Mouse (Mus musculus): ENCODE measurements around the gene Bcor. TPM values are rescaled to one million over a fixed set of nuclear protein-coding genes. Genes with fewer than 3 reads are reported as not detected.
A peak's percentile ranks its signal among the peaks of the same experiment; 100 is the strongest.

The Bcor gene
- polyA plus RNA-seq, 1 experiment from 2014 or later = 24.6 TPM

DNA sequence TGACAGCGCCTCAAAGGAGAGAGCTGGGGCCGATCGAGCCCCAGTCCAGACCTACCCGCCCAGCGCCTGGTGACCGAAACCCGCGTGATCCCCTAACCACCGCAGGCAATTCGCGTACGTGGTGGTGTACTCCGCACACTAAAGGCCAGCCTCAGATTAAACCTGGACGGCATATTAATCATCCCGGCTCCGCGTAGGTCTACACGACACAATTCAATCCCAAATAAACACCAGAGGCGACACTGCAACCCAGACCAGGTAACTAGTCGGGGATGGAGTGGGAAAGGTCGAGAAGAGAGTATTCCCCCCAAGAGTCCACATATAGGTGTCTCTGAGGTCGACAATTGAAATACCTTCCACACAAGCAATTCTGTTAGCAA lies 82.6 kb downstream of the Bcor start:
- no peaks in the 10 kb centered on the region for H3K9me3 ChIP-seq (ENCODE audit: control insufficient read depth, low read length)
- ATAC-seq (ENCODE audit: low FRiP score) = no peak; the same call in 1 of the 2 replicates
- no peak for DNase-seq (ENCODE audit: low spot score)
- H3K27ac ChIP-seq (ENCODE audit: low read depth, low read length) = peak overlapping the region; percentile 79
- peak overlapping the region; percentile 67 for H3K4me3 ChIP-seq (ENCODE audit: low read depth, low read length)
- 6% methylated on average over 22 of the region's 22 CpGs for WGBS
- peaks cover 61% of the 10 kb centered on the region for H3K27me3 ChIP-seq (ENCODE audit: control insufficient read depth, insufficient read depth, low read length)
- peaks cover 6% of the 10 kb centered on the region for H3K4me1 ChIP-seq (replicated peaks; ENCODE audit: control insufficient read depth, insufficient read depth, low read length)
- H3K36me3 ChIP-seq (ENCODE audit: control insufficient read depth, insufficient read depth, low read length) = no peaks in the 10 kb centered on the region
- peak overlapping the region; percentile 67; the same call in 1 of the 2 replicates for H3K9ac ChIP-seq (ENCODE audit: low read depth, low read length)
- peak overlapping the region; percentile 78 for H3K4me2 ChIP-seq (replicated peaks; ENCODE audit: low read depth, low read length)

DNA sequence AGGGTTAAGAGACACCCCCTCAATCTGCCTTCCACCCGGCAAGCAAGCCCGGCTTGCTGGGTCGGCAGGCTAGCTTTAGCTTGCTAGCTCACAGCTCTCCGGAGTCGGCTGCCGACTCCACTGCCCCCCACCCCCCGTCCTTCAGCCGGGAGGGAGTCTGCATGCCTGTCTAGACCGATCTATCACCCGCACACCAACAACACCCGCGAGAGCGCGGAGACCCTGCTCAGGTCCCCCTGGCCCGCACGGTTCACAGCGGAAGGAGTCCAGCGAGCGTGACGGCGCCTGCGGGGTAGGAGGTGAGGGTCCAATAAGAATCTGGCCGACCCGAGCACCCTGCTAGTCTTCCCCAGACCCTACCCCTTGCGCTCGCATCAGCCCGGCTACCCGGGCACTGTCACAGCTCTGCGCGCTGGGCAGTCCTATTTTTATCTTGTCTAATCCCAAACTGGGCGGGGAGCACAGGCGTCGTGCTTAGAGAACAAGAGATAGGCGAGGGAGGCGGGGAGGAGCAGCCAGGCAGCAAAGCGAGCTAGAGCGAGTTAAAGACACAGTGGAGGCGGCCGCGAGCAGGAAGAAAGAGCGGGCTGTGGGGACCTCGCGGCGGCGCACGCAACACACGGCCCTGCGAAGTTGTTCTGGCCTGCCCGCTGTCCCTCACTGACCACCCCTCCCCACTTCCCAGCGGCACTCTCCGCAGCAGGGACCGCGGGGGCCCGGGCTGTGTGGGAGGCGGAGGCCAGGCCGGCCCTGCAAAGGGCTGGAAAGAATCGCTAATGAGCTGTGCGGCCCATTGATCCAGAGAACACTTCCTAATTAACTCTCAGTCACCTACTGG lies 83.2 kb downstream of the Bcor start:
- WGBS = 2% methylated on average over 47 of the region's 58 CpGs
- H3K27ac ChIP-seq (ENCODE audit: low read depth, low read length) = peak overlapping the region; percentile 79
- H3K4me2 ChIP-seq (replicated peaks; ENCODE audit: low read depth, low read length) = peak overlapping the region; percentile 78
- ATAC-seq (ENCODE audit: low FRiP score) (peak; percentile 61), DNase-seq (ENCODE audit: low spot score) (peak; percentile 56)
- peak overlapping the region; percentile 67 for H3K4me3 ChIP-seq (ENCODE audit: low read depth, low read length)
- H3K9me3 ChIP-seq (ENCODE audit: control insufficient read depth, low read length) = no peaks in the 10 kb centered on the region
- peak overlapping the region; percentile 67 for H3K9ac ChIP-seq (ENCODE audit: low read depth, low read length)
- H3K4me1 ChIP-seq (replicated peaks; ENCODE audit: control insufficient read depth, insufficient read depth, low read length) = peaks cover 6% of the 10 kb centered on the region
- peaks cover 60% of the 10 kb centered on the region for H3K27me3 ChIP-seq (ENCODE audit: control insufficient read depth, insufficient read depth, low read length)
- no peaks in the 10 kb centered on the region for H3K36me3 ChIP-seq (ENCODE audit: control insufficient read depth, insufficient read depth, low read length)

DNA sequence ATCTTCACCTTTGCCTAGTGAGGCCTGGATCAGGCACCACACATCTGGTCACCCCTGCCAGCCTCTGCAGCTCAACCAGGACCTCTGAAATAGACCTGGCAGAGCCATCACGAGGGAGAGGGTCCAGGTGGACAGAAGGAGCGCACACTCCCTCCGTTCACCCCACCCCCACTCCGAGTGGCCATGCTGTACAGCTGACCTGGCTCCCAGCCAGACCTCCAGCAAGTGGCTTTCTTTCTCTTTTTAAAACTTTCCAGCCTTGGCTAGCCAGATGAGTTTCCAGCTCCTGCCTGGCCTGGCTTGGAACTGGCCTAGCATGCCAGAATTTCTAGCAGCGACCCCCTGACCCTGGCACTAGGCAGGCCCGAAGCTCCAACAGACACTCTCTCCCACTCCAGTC lies 87.4 kb downstream of the Bcor start:
- Histone ChIP-seq H3K4me1 (replicated peaks; ENCODE audit: control insufficient read depth, insufficient read depth, low read length) (peaks cover 8% of the 10 kb centered on the region), H3K4me2 (replicated peaks; ENCODE audit: low read depth, low read length) (no peak overlapping the region), H3K36me3 (ENCODE audit: control insufficient read depth, insufficient read depth, low read length) (no peaks in the 10 kb centered on the region), H3K9me3 (ENCODE audit: control insufficient read depth, low read length) (no peaks in the 10 kb centered on the region), H3K27ac (ENCODE audit: low read depth, low read length) (no peak overlapping the region), H3K4me3 (ENCODE audit: low read depth, low read length) (no peak overlapping the region), H3K9ac (ENCODE audit: low read depth, low read length) (no peak overlapping the region), H3K27me3 (ENCODE audit: control insufficient read depth, insufficient read depth, low read length) (peaks cover 45% of the 10 kb centered on the region)
- DNase-seq (ENCODE audit: low spot score) (no peak), ATAC-seq (ENCODE audit: low FRiP score) (no peak)
- 32% methylated on average over 6 of the region's 6 CpGs for WGBS

DNA sequence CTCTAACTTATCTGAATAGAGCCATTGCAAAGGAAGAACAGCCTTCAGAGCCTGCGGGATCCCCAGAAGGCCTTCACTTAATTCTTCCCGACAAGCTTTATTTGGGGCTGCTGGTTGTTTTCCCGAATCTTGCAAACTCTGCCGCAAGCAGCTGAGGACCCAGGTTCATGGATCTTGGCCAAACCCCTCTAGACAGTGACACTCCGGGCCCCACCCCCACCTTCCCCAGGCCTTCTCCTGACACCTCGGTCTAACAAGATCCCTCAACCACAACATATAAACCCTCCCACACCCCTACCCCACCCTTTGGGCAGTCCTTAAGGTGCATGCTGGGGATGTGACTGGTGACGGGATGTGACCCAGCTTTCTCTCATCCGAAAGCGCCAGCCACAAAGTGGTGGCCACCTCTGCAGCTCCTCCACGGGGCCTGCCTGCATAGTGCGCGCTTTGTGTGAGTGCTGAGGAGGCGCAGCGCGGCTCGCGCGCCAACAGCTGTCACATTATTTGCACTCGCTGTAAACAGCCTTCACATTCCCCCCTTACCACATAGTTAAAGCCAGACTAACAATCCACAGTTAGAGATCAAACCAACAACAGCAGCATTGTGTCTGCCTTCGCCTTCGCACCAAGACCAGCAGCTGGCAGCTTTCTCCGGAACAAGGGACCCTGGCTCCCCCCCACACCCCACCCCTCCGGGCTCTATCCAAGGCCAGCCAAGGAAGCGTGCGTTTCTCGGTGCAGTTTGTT lies 91.0 kb downstream of the Bcor start:
- Histone ChIP-seq H3K9ac (ENCODE audit: low read depth, low read length) (no peak overlapping the region), H3K4me2 (replicated peaks; ENCODE audit: low read depth, low read length) (peak overlapping the region; percentile 6), H3K4me1 (replicated peaks; ENCODE audit: control insufficient read depth, insufficient read depth, low read length) (peaks cover 8% of the 10 kb centered on the region), H3K4me3 (ENCODE audit: low read depth, low read length) (no peak overlapping the region), H3K27ac (ENCODE audit: low read depth, low read length) (peak overlapping the region; percentile 45; the same call in 1 of the 2 replicates), H3K9me3 (ENCODE audit: control insufficient read depth, low read length) (no peaks in the 10 kb centered on the region), H3K27me3 (ENCODE audit: control insufficient read depth, insufficient read depth, low read length) (peaks cover 36% of the 10 kb centered on the region), H3K36me3 (ENCODE audit: control insufficient read depth, insufficient read depth, low read length) (no peaks in the 10 kb centered on the region)
- 3% methylated on average over 26 of the region's 26 CpGs for WGBS
- ATAC-seq (ENCODE audit: low FRiP score) (peak; percentile 66), DNase-seq (ENCODE audit: low spot score) (peak; percentile 63)

DNA sequence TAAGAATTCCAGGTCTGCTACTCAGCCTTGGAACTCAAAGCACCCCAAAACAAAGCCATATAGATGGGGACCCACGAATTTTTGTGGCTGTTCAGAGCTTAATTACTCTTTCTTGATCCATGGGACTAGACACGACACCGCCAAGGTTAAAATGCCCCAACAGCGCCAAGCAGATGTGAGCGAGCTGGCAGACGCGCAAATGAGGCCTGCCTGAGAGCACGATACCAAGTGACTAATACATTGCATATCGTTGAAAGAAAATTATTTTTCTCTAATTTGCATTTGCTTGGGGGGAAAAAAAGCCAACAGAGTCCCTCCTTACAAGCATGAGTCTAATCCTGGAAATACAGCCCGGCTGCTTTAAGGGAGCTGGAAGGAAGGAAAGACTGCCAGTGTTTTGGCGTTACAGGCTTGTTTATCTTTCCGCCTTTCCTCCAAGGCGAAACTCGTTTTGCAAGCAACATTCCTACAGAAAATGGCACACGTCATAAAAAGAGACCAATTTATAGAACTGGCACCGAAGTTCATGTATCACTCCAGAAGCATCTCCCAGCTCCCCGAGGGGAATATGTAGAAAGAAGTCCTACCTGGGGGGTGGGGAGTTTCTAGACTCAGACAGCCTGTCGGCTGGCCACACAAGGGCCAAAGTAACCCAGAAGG lies 92.2 kb downstream of the Bcor start:
- 6% methylated on average over 18 of the region's 18 CpGs for WGBS
- Histone ChIP-seq H3K9ac (ENCODE audit: low read depth, low read length) (no peak overlapping the region), H3K27me3 (ENCODE audit: control insufficient read depth, insufficient read depth, low read length) (peaks cover 36% of the 10 kb centered on the region), H3K4me1 (replicated peaks; ENCODE audit: control insufficient read depth, insufficient read depth, low read length) (peaks cover 9% of the 10 kb centered on the region), H3K9me3 (ENCODE audit: control insufficient read depth, low read length) (no peaks in the 10 kb centered on the region), H3K4me3 (ENCODE audit: low read depth, low read length) (no peak overlapping the region), H3K27ac (ENCODE audit: low read depth, low read length) (no peak overlapping the region), H3K36me3 (ENCODE audit: control insufficient read depth, insufficient read depth, low read length) (no peaks in the 10 kb centered on the region), H3K4me2 (replicated peaks; ENCODE audit: low read depth, low read length) (no peak overlapping the region)
- ATAC-seq (ENCODE audit: low FRiP score) = no peak
- DNase-seq (ENCODE audit: low spot score) = peak; percentile 13

DNA sequence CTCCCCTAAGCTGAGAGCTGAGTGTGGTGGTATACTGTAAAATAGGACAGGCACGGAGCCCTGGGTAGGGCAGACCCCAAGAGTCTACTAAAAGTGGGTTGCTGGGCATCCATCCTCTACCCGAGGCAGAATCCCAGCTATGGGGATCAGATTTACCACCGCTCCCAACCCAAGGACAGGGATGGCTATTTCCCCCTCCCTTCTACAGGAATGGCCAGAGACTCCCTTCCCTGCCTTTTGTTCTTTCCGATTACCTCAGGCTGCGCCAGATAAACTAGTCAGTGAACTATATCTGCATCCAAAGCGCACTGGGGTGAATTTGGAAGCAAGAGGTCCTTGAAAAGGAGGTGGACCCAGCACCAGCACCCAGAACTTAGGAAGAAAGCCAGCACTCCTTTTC lies 93.1 kb downstream of the Bcor start:
- DNase-seq (ENCODE audit: low spot score) = peak; percentile 15
- H3K27ac ChIP-seq (ENCODE audit: low read depth, low read length) = no peak overlapping the region
- H3K27me3 ChIP-seq (ENCODE audit: control insufficient read depth, insufficient read depth, low read length) = peaks cover 38% of the 10 kb centered on the region
- no peaks in the 10 kb centered on the region for H3K9me3 ChIP-seq (ENCODE audit: control insufficient read depth, low read length)
- no peak overlapping the region for H3K4me3 ChIP-seq (ENCODE audit: low read depth, low read length)
- peak overlapping the region; percentile 37; the same call in 1 of the 2 replicates for H3K9ac ChIP-seq (ENCODE audit: low read depth, low read length)
- H3K36me3 ChIP-seq (ENCODE audit: control insufficient read depth, insufficient read depth, low read length) = no peaks in the 10 kb centered on the region
- ATAC-seq (ENCODE audit: low FRiP score) = no peak
- H3K4me2 ChIP-seq (replicated peaks; ENCODE audit: low read depth, low read length) = peak overlapping the region; percentile 25; the same call in 1 of the 2 replicates
- WGBS = 5% methylated on average over 6 of the region's 6 CpGs
- H3K4me1 ChIP-seq (replicated peaks; ENCODE audit: control insufficient read depth, insufficient read depth, low read length) = peaks cover 9% of the 10 kb centered on the region

DNA sequence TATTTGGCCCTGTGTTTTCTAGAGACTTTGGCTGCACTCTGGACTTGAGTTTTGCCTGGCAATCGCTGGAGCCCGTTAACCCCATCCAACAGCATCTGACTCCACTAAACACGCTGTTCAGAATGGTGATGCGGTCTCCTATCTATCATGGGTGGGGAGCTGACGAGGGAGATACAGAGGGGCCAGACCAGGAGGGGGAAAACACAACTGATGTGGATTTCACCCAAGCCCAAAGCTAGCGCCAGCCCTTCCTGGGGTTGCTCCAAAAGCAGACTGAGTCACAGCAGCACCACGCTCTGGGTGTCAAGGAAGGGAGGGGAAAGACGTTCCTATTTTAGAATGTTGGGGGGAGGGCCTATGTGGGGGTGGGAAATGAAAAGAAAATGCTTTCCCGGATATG lies 94.4 kb downstream of the Bcor start:
- Histone ChIP-seq H3K9ac (ENCODE audit: low read depth, low read length) (no peak overlapping the region), H3K4me3 (ENCODE audit: low read depth, low read length) (no peak overlapping the region), H3K27ac (ENCODE audit: low read depth, low read length) (no peak overlapping the region), H3K36me3 (ENCODE audit: control insufficient read depth, insufficient read depth, low read length) (no peaks in the 10 kb centered on the region), H3K27me3 (ENCODE audit: control insufficient read depth, insufficient read depth, low read length) (peaks cover 31% of the 10 kb centered on the region), H3K4me2 (replicated peaks; ENCODE audit: low read depth, low read length) (no peak overlapping the region), H3K4me1 (replicated peaks; ENCODE audit: control insufficient read depth, insufficient read depth, low read length) (peaks cover 9% of the 10 kb centered on the region), H3K9me3 (ENCODE audit: control insufficient read depth, low read length) (no peaks in the 10 kb centered on the region)
- ATAC-seq (ENCODE audit: low FRiP score) (no peak), DNase-seq (ENCODE audit: low spot score) (no peak)
- 48% methylated on average over 9 of the region's 9 CpGs for WGBS

DNA sequence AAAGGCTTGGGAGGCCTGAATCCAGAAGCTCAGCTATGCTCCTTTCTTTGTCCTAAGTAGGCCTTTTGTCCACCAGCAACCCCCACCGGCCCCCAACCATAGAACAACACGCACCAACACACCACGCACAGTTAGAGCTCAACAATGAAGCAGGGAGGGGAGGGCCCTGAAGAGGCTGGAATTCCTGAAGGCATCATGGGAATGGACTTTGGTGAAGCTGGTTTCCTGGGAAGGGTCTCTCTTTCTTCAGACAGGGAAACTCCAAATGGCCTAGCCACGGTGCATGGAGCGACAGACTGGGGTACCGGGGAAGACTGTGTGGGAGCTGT lies 97.3 kb downstream of the Bcor start:
- Histone ChIP-seq H3K9ac (ENCODE audit: low read depth, low read length) (no peak overlapping the region), H3K4me2 (replicated peaks; ENCODE audit: low read depth, low read length) (no peak overlapping the region), H3K27ac (ENCODE audit: low read depth, low read length) (peak overlapping the region; percentile 62), H3K4me3 (ENCODE audit: low read depth, low read length) (no peak overlapping the region), H3K27me3 (ENCODE audit: control insufficient read depth, insufficient read depth, low read length) (peaks cover 20% of the 10 kb centered on the region), H3K9me3 (ENCODE audit: control insufficient read depth, low read length) (no peaks in the 10 kb centered on the region), H3K4me1 (replicated peaks; ENCODE audit: control insufficient read depth, insufficient read depth, low read length) (peaks cover 7% of the 10 kb centered on the region), H3K36me3 (ENCODE audit: control insufficient read depth, insufficient read depth, low read length) (no peaks in the 10 kb centered on the region)
- ATAC-seq (ENCODE audit: low FRiP score) (0 out of 2 replicates have a peak, but pooled peaks have one; percentile 26), DNase-seq (ENCODE audit: low spot score) (peak; percentile 37)
- 16% methylated on average over 6 of the region's 6 CpGs for WGBS
